Mouse (Mus musculus) spleen, adult 2 months (tissue): ENCODE measurements around the gene Klk1b21.

Source experiments
- CTCF ChIP-seq: fragments of 200-500 bp; IDR thresholded peaks from 2 replicates; pipeline ENCODE4 v1.5.1; 2011; ENCODE audit warnings: mild to moderate bottlenecking, inconsistent platforms; ENCODE audit not compliant: insufficient read depth, insufficient read length, insufficient replicate concordance; ENCODE audit errors: extremely low read depth
- POLR2A ChIP-seq: fragments of 200-500 bp; IDR thresholded peaks from 2 replicates; pipeline ENCODE4 v1.6.1; 2011; ENCODE audit warnings: low read depth, low read length, inconsistent platforms

- TF ChIP-seq CTCF (no peak), POLR2A (no peak)
These were observed 24.4 kb upstream of the Klk1b21 start for GRCm38 (mm10) chr7:44077703-44078102.
